Mouse (Mus musculus): ENCODE data around the gene Cntn2.

Gene Cntn2

DNA sequence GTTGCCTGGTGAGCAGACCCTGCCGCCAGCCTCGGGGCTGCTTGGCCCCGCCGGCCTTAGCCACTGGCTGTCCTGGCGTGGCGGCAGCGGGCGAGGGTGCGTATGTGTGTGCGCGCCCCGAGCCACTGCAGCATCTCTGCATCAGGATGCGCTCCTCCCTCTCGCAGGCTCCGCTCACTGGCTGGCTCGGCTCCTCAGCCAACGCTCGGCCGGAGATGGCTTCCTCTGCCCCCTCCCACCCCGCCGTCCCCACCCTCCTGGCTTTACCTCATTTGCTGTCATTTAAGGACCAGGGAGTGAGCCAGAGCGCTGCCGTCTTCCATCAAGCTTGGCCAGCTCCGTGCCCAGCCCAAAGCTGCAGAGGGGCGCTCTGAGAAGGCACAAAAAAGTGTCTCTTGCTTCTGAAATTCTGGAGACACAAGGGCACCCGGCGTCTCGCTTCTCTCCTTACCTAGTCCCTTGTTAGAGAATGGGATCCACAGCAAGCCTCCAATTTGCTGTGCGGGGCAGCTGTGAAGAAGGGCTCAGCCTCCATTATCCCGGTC is at the start of gene Cntn2:
Gene Cntn2 (minus strand): TSS at position 495 of the 545 bp plus-strand sequence.
- DNase-seq (ENCODE audit: low spot score) = no peak

- no peak for DNase-seq (ENCODE audit: low spot score)
These were observed 49.1 kb upstream of the Cntn2 start for GRCm38 (mm10) chr1:132592145-132592544.

GRCm38 (mm10) chr1:132591399-132591930 is 48.4 kb upstream of the Cntn2 start:
- DNase-seq (ENCODE audit: low spot score) = no peak

DNA sequence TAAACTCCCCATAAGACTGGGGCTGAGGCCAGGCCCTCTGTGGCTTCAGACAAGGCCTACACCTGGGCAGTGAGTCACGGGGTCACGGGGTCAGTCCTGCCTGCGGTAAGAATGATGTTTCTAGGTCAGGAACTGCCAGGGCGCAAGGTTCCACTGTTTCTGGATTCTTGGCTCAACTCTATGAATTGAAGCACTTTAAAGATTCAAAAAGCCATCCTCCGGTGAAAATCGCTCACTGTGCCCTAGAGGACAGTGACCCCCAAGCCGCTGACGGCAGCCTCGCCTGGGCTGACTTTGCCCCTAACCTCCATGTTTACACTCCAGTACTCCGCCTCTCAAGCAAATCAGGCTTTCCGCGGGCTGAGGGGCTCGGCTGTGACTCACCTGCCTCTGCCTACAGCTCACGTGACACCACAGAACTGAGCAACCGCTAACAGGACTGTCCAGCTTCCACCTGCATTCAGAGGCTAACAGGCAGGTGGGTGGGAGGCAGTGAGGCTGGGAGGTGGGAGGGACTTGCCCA is 43.7 kb upstream of the Cntn2 start:
- DNase-seq (ENCODE audit: low spot score) = peak; percentile 34

- no peak for DNase-seq (ENCODE audit: low spot score)
These were observed 42.3 kb upstream of the Cntn2 start for GRCm38 (mm10) chr1:132585376-132585775.

- no peak for DNase-seq (ENCODE audit: low spot score)
These were observed 40.0 kb upstream of the Cntn2 start for GRCm38 (mm10) chr1:132582998-132583604.

DNA sequence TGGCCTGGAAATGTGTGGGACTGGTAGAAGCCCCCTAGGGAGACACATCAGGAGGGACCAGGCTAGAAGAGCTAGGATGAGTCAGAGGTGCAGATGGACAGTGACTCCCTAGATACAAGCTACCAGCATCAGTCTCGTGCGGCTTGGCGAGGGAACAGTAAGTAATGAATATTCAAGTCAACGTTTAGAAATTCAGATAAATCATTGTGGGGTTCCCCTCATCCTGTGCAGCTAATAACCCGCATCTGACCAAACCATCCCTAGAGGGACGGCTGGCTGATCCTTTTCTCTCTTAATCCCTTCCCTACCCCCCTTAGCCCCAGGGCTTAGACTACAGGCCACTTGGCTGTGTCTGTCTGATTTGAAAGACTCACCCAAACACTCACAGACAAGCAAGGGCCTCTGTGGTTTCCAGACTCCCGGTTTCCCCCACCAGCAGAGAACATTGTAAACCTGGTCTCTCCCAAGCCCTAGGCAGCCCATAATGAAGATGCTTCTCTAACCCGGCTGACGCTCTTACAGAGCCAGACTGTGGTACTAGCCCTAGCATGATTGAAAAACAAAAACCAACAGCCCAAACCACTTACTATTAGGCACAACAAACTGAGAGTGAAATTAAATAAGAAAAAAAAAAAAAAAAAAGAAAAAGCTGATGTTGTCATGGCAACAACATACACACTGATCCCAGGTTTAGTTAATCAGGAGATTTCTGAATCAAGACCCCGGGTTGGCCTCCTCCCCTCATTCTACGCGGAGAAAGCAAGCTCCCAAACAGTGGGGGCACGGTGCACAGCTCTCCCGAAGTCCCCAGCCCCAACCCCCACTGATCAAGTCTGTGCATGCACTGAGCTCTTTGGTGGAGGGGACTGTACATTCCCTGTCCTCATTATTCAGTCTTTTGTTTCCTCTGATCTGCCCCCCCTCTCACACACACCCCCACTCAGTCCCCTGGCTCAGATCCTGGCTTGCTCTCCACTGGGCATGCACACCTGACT is 39.1 kb upstream of the Cntn2 start:
- no peak for DNase-seq (ENCODE audit: low spot score)

DNA sequence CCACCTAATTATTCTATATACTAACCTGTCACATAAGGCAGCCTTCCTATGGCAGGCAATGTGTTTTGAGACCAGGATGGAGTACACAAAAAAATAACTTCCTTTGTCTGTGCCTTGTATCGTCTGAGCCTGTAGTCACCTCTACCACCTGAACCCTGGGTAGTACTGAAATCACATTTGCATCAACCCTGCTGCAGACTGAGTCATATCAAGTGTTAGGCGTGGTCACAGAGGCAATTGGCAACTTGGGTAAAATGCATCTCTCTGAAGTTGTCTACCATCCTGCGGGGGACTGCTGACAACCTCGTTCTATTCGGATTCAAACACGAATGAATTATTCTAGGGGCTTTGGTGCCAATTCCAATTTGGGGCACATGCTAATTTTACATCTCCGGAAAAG is 37.0 kb upstream of the Cntn2 start:
- no peak for DNase-seq (ENCODE audit: low spot score)

- DNase-seq (ENCODE audit: low spot score) = no peak
These were observed 33.8 kb upstream of the Cntn2 start for GRCm38 (mm10) chr1:132576845-132577244.

- no peak for DNase-seq (ENCODE audit: low spot score)
These were observed 29.8 kb upstream of the Cntn2 start for GRCm38 (mm10) chr1:132572851-132573250.

DNA sequence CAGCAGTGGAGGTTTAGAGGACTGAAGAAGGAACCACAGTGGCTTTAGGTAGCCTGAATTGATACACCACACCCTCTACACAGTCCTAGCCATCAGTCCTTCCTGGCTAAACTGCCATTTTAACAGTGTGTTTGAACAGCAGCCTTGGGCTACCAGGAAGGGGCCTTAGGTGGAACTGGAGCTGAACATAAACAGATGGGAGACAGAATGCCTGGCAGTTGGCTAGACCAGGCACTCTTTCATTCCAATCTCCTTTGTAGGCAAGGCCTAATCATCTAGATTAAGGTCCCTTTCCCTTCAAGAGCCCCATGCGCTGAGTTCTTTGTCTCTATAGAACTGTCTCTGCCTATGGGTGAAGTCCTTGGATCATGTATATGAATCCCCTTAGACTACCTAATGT is 28.6 kb upstream of the Cntn2 start:
- no peak for DNase-seq (ENCODE audit: low spot score)

DNA sequence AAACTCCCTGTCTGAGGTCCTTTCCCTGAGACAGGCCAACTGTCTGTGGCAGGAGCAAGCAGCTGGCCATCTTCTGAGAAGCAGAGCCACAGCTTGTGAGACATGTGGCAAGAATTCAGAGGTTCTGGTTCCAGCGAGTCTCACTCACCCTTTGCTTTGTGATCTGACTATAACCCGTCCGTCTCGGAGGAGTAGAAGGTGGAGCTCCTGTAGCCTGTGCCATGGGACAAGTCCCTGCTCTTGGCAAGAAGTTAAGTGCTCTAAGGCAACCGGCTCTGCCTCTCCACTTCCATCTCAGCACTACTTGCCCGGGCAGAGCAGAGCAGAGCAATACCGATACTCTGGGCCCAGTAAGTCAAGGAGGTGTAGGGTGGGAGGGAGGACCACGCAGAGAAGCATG is 27.9 kb upstream of the Cntn2 start:
- DNase-seq (ENCODE audit: low spot score) = no peak

GRCm38 (mm10) chr1:132570068-132570780 is 27.2 kb upstream of the Cntn2 start:
- DNase-seq (ENCODE audit: low spot score) = no peak

- DNase-seq (ENCODE audit: low spot score) = no peak
These were observed 26.5 kb upstream of the Cntn2 start for GRCm38 (mm10) chr1:132569516-132569915.

- DNase-seq (ENCODE audit: low spot score) = no peak
These were observed 24.5 kb upstream of the Cntn2 start for GRCm38 (mm10) chr1:132567336-132568125.

DNA sequence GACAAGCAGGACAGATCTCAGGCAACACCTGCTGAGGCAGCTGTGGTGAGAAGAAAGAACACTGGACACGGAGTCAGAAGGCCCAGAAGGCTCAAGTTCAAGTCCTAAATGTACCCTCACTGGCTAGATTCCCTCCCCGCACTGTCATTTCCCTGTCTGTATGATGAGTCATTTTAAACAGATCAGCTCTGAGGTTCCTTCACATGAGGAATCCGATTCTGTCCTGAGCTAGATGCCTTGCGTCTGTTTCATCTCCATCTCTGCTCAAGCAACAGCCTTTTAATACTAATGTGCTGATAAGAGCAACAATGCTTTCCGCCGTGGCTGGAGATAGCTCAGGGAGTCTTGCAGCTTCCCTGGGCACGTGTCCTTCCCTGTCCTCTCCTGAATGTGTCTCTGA is 22.7 kb upstream of the Cntn2 start:
- DNase-seq (ENCODE audit: low spot score) = no peak

DNA sequence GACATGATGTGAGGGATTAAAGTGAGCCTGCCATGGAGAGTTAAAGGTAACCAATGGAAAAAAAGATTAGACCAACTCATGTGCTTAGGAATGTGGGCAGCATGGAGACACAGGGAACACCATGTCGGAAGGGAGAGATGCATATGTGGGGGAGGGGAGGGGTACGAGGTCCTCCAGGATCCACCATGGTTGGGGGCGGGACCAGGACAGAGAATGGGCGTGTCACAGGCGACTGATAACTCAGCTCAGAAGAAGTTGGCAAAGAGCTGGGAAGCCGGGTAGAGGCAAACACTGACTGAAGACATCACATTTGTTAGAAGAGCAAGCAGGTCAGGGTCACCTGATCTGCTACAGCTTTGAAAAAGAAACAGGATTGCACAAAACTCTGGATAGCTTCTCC is 21.9 kb upstream of the Cntn2 start:
- DNase-seq (ENCODE audit: low spot score) = no peak

DNA sequence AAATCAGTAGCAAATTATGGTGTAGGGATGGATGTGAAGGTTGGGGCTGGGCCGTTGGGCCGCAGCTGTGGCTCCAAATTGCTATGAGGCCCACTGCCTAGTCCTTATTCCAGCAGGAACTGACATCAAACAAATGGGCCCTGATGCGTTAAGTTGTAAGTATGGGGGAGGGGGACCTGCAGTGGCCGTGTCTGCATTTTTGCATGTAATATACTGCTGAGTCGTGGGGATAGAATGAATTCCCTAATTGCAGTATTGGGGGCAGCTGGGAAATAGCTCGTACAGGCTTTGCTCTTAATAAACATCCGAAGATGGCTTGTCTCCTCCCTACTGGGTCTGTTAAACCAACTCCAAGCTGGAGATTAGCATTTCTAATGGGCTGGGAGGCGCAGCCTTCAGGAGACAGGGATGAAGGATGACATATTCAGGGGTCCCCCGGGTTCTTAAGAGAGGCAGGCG is 19.3 kb upstream of the Cntn2 start:
- no peak for DNase-seq (ENCODE audit: low spot score)

- peak; percentile 14 for DNase-seq (ENCODE audit: low spot score)
These were observed 18.0 kb upstream of the Cntn2 start for GRCm38 (mm10) chr1:132560907-132561700.

- no peak for DNase-seq (ENCODE audit: low spot score)
These were observed 16.0 kb upstream of the Cntn2 start for GRCm38 (mm10) chr1:132559045-132559444.

All from urinary bladder, postnatal 14 days (tissue).